Mouse (Mus musculus): Measurements from ENCODE around the gene Pknox2. TPM values are rescaled to one million over a fixed set of nuclear protein-coding genes. Genes with fewer than 3 reads are reported as not detected.

Pknox2 gene
- polyA plus RNA-seq, 1 experiment, result 83.7 TPM

DNA sequence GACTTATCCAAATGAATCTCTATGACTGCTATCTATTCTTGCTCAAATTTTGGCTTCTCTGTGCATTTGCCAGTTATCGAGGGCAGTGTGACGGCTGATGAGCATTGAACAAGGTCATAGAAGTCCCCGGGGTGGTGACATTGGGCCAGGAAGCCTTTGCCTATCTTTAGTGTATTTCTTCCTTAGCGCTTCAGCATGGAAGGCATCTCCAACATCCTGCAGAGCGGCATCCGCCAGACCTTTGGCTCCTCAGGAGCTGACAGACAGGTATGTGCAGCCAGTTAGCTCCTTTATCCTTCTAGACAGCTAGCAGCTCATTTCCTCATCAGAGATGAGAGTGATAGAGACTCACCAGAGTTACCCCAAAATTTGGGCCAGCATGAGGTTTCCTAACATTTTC, 278.5 kb downstream of the Pknox2 start:
- H3K4me1 ChIP-seq (ENCODE audit: control insufficient read depth, insufficient read depth, low read length), result no peaks in the 10 kb centered on the region
- H3K27me3 ChIP-seq (ENCODE audit: control insufficient read depth, insufficient read depth, low read length), result no peaks in the 10 kb centered on the region
- H3K36me3 ChIP-seq (ENCODE audit: control insufficient read depth, insufficient read depth, low read length), result no peaks in the 10 kb centered on the region
- H3K27ac ChIP-seq (ENCODE audit: control insufficient read depth, insufficient read depth, low read depth, low read length), result no peak overlapping the region
- no peak overlapping the region for H3K4me3 ChIP-seq (ENCODE audit: control insufficient read depth, low read depth, low read length)
- TF ChIP-seq POLR2A (IDR thresholded peaks at IDR 0.05; ENCODE audit: control insufficient read depth, low read depth, low read length), result no peak

DNA sequence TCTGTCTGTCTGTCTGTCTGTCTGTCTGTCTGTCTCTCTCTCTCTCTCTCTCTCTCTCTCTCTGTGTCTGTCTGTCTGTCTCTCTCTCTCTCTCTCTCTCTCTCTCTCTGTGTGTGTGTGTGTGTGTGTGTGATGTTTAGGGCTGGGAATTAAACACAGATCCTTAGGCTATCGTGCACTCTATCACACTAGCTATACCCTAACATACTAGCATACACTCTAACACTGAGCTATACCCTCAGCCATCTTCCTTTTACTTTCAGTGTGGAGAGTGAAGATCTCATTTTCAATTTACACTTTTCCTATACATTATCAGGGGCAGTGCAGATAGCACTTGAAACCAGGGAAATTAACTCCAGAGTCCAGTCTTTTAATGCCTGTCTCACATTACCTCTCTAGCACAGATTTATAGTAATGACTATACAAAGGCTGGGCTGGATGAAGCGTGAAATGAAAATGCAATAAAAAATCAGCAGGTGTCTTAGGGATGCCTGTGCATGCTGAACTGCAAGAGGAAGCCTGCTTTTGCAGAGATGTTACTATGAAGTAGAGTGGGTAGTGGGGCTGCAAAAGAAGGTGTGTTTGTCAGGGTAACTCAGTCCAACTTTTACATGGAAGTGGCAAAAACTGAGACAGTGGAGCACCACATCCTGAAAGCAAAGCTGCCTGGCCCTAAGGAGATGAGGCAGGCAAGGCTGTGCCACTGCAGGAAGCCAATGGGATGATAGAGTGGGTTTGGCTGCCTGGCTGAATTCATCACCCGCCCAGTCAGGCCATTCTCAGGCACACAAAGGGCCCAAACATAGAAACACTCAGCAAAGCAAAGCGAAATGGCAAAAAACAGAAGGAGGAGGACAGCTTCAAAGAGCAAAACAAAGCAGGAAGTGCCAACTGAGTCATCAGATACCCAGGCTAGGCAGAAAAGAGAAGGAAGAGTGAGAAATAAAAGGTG, 282.1 kb downstream of the Pknox2 start:
- Histone ChIP-seq H3K36me3 (ENCODE audit: control insufficient read depth, insufficient read depth, low read length) (no peaks in the 10 kb centered on the region), H3K27ac (ENCODE audit: control insufficient read depth, insufficient read depth, low read depth, low read length) (no peak overlapping the region), H3K27me3 (ENCODE audit: control insufficient read depth, insufficient read depth, low read length) (no peaks in the 10 kb centered on the region), H3K4me1 (ENCODE audit: control insufficient read depth, insufficient read depth, low read length) (no peaks in the 10 kb centered on the region), H3K4me3 (ENCODE audit: control insufficient read depth, low read depth, low read length) (no peak overlapping the region)
- TF ChIP-seq POLR2A (IDR thresholded peaks at IDR 0.05; ENCODE audit: control insufficient read depth, low read depth, low read length) (no peak), CTCF (IDR thresholded peaks at IDR 0.05; ENCODE audit: control insufficient read depth, insufficient read depth, insufficient replicate concordance, low read depth, low read length) (no peak)

DNA sequence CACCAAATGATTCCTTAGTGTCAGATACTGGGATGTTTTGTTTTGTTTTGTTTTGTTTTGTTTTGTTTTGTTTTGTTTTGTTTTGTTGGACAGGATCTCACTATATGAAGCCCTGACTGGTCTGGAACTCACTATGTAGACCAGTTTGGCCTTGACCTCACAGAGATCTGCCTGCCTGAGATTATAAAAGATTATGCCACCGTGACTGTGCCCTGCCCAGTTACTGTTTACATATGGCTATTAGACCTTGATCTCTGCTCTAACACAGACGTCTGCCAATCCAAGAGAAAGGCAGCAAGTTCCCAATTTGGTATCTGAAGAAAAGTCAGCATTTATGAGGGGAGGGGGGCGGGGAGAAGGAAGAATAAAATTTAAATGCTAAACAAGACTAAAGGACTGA, 283.5 kb downstream of the Pknox2 start:
- Histone ChIP-seq H3K4me1 (ENCODE audit: control insufficient read depth, insufficient read depth, low read length) (no peaks in the 10 kb centered on the region), H3K27me3 (ENCODE audit: control insufficient read depth, insufficient read depth, low read length) (no peaks in the 10 kb centered on the region), H3K27ac (ENCODE audit: control insufficient read depth, insufficient read depth, low read depth, low read length) (no peak overlapping the region), H3K36me3 (ENCODE audit: control insufficient read depth, insufficient read depth, low read length) (no peaks in the 10 kb centered on the region), H3K4me3 (ENCODE audit: control insufficient read depth, low read depth, low read length) (no peak overlapping the region)
- TF ChIP-seq CTCF (IDR thresholded peaks at IDR 0.05; ENCODE audit: control insufficient read depth, insufficient read depth, insufficient replicate concordance, low read depth, low read length), result no peak
- no peak for TF ChIP-seq POLR2A (IDR thresholded peaks at IDR 0.05; ENCODE audit: control insufficient read depth, low read depth, low read length)

DNA sequence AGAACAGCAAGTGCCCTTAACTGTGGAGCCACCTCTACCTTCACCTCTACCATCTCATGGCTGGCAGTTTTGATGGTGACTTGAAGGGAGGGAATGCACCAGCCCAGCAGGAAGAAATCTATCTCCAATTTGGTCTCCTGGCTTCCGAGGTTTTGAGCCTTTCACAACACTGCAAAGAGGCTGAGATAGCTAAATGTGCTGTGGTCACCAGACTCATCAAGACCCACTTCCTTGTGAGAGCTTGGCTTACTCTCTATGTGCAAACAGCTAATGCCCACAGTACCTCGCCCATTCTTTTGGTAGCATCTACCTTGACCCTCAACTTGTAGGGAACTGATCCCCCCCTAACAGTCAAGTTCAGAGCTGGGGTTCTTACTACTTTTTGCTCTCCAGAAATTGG, 284.6 kb downstream of the Pknox2 start:
- no peaks in the 10 kb centered on the region for H3K36me3 ChIP-seq (ENCODE audit: control insufficient read depth, insufficient read depth, low read length)
- TF ChIP-seq CTCF (IDR thresholded peaks at IDR 0.05; ENCODE audit: control insufficient read depth, insufficient read depth, insufficient replicate concordance, low read depth, low read length) (no peak), POLR2A (IDR thresholded peaks at IDR 0.05; ENCODE audit: control insufficient read depth, low read depth, low read length) (no peak)
- H3K4me1 ChIP-seq (ENCODE audit: control insufficient read depth, insufficient read depth, low read length), result no peaks in the 10 kb centered on the region

DNA sequence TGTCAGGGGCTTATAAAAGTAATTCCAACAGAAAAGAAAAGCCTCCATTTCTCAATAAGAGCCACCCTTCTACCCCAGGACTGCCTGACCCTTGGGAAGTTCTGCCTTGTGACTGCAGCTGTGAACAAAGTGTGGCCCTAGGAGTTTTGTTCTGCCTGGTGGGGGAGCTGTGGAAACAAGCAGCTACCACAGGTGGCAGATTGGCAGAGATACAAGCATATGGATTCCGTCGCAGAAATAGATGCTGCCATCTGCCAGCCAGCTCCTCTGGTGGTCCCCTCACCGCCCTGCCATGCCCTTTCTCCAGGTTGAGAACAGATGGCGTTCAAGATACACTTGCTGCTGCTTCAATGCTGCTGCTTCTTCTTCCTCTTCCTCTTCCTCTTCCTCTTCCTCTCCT, 288.5 kb downstream of the Pknox2 start:
- Histone ChIP-seq H3K36me3 (ENCODE audit: control insufficient read depth, insufficient read depth, low read length) (no peaks in the 10 kb centered on the region), H3K4me3 (ENCODE audit: control insufficient read depth, low read depth, low read length) (no peak overlapping the region), H3K27ac (ENCODE audit: control insufficient read depth, insufficient read depth, low read depth, low read length) (no peak overlapping the region), H3K27me3 (ENCODE audit: control insufficient read depth, insufficient read depth, low read length) (no peaks in the 10 kb centered on the region), H3K4me1 (ENCODE audit: control insufficient read depth, insufficient read depth, low read length) (no peaks in the 10 kb centered on the region)
- no peak for TF ChIP-seq CTCF (IDR thresholded peaks at IDR 0.05; ENCODE audit: control insufficient read depth, insufficient read depth, insufficient replicate concordance, low read depth, low read length)
- TF ChIP-seq POLR2A (IDR thresholded peaks at IDR 0.05; ENCODE audit: control insufficient read depth, low read depth, low read length), result no peak

More for the DNA sequence above, 284.6 kb downstream of the Pknox2 start:
- H3K27me3 ChIP-seq (ENCODE audit: control insufficient read depth, insufficient read depth, low read length), result no peaks in the 10 kb centered on the region
- H3K27ac ChIP-seq (ENCODE audit: control insufficient read depth, insufficient read depth, low read depth, low read length), result no peak overlapping the region
- no peak overlapping the region for H3K4me3 ChIP-seq (ENCODE audit: control insufficient read depth, low read depth, low read length)

DNA sequence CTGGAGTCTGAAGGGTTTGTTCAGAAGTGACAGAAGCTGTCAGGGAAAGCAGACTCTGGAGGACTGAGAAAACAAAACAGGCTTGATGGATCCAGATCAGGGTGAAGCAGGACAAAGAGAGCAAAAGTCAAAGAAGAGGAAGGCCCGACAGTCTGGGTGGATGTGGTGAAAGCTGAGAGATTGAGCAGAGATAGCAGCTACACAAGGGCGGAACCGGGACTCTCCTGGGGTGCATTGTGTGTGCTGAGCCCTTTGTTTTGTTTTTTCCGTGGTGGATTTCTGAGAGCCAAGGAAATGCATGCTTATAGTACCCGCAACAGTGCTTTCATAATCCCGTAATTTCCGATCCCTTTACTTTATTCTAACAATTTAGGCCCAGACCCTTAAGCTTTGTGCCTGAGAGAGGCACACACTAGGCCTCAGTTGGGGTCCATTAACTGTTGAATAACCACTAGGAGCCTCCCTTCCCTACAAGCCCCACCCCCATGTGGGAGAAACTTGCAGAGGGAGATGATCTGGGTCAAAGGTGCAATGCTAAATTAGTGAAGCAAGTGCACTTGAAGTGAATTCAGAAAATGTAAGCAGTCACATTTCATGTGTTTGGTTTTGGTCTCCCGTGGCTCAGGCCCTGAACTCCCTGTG, 289.6 kb downstream of the Pknox2 start:
- no peak for TF ChIP-seq POLR2A (IDR thresholded peaks at IDR 0.05; ENCODE audit: control insufficient read depth, low read depth, low read length)
- TF ChIP-seq CTCF (IDR thresholded peaks at IDR 0.05; ENCODE audit: control insufficient read depth, insufficient read depth, insufficient replicate concordance, low read depth, low read length), result no peak
- Histone ChIP-seq H3K27ac (ENCODE audit: control insufficient read depth, insufficient read depth, low read depth, low read length) (no peak overlapping the region), H3K27me3 (ENCODE audit: control insufficient read depth, insufficient read depth, low read length) (no peaks in the 10 kb centered on the region), H3K4me1 (ENCODE audit: control insufficient read depth, insufficient read depth, low read length) (no peaks in the 10 kb centered on the region), H3K36me3 (ENCODE audit: control insufficient read depth, insufficient read depth, low read length) (no peaks in the 10 kb centered on the region), H3K4me3 (ENCODE audit: control insufficient read depth, low read depth, low read length) (no peak overlapping the region)

DNA sequence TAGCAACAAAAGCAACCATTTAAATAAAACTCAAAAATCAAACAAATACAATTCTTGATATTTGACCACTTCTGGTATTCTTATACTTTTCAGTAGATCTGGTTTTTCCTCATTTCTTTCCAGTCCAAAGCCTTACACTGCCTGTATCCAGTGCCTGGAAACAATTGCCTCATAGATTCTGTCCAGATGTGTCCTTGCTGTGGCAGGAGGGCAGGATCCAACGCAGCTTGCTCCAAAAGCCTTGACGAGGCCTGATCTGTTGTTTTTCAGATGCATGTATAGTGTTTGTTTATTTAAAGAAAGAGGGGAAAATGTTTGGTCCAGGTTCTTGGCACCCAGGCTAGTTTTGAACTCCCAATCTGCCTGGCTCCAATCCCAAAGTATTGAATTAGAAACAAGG, 290.9 kb downstream of the Pknox2 start:
- no peaks in the 10 kb centered on the region for H3K27me3 ChIP-seq (ENCODE audit: control insufficient read depth, insufficient read depth, low read length)
- H3K36me3 ChIP-seq (ENCODE audit: control insufficient read depth, insufficient read depth, low read length), result no peaks in the 10 kb centered on the region
- no peak overlapping the region for H3K27ac ChIP-seq (ENCODE audit: control insufficient read depth, insufficient read depth, low read depth, low read length)
- H3K4me3 ChIP-seq (ENCODE audit: control insufficient read depth, low read depth, low read length), result no peak overlapping the region
- TF ChIP-seq POLR2A (IDR thresholded peaks at IDR 0.05; ENCODE audit: control insufficient read depth, low read depth, low read length) (no peak), CTCF (IDR thresholded peaks at IDR 0.05; ENCODE audit: control insufficient read depth, insufficient read depth, insufficient replicate concordance, low read depth, low read length) (no peak)
- H3K4me1 ChIP-seq (ENCODE audit: control insufficient read depth, insufficient read depth, low read length), result no peaks in the 10 kb centered on the region
